In the genomic region with DNA sequence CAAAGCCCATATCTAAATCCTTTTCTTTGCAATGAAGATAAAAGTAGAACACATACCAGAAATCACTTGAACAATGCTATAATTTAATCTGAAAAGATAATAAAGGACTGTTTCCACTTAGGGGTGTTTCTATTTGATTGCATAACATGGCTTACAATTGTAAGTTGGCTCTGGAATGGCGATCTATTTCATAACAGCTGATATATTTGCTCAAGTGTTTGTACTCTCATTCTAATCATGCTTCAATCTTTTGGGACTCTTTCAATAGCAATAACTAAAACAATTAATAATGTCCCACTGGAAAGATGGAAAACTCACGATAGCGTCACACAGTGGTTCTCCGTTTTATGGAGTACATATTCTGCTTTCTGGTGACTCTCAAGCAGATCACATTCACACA, we compare ENCODE assay signal across 30 mouse cellular contexts.
DNase-seq lines count a peak whose midpoint lies in the region; ATAC-seq and TF ChIP-seq lines count a peak whose summit lies in the region.
"Had no signal": no experiment of that assay in that cellular context is flagged by ENCODE, and none has a peak within 500 bp of the region (broad histone marks: within the 10 kb centered on the region; RNA-seq: fewer than 3 reads in every experiment).

No protein-coding gene starts in this region.

- H3K9ac ChIP-seq in liver, adult 2 months (ENCODE audit: low read depth, low read length): no peak overlapping the region
- no peak overlapping the region for H3K9ac ChIP-seq in liver, embryonic 12.5 days
- H3K9ac ChIP-seq in lung, embryonic 16.5 days (ENCODE audit: low read length): no peak overlapping the region
- H3K9ac ChIP-seq: embryonic facial prominence, embryonic 13.5 days; forebrain, embryonic 12.5 days; forebrain, embryonic 15.5 days; heart, embryonic 13.5 days; hindbrain, embryonic 12.5 days; hindbrain, embryonic 15.5 days had no signal

- no peak for TF ChIP-seq POLR2A in liver, adult 2 months (IDR thresholded peaks at IDR 0.05; ENCODE audit: extremely low read depth, insufficient read depth, low read length)
- no peak for TF ChIP-seq POLR2A in lung, adult 2 months (IDR thresholded peaks at IDR 0.05; ENCODE audit: borderline replicate concordance, extremely low read depth, low read depth, low read length)

- H3K27me3 ChIP-seq in liver, adult 2 months (ENCODE audit: control insufficient read depth, insufficient read depth, low read length): no peaks in the 10 kb centered on the region
- H3K27me3 ChIP-seq in liver, embryonic 12.5 days (replicated peaks): no peaks in the 10 kb centered on the region
- H3K27me3 ChIP-seq in lung, embryonic 16.5 days (ENCODE audit: control insufficient read depth, insufficient read depth, low read depth, low read length): no peaks in the 10 kb centered on the region
- H3K27me3 ChIP-seq: CH12.LX; embryonic facial prominence, embryonic 13.5 days; forebrain, embryonic 12.5 days; forebrain, embryonic 15.5 days; heart, embryonic 13.5 days; hindbrain, embryonic 12.5 days; hindbrain, embryonic 15.5 days had no signal

- 52% methylated on average over 4 of the region's 4 CpGs for WGBS in liver, adult 2 months
- WGBS in liver, embryonic 12.5 days (ENCODE audit: insufficient replicate concordance): 77% methylated on average over 4 of the region's 4 CpGs
- 38% methylated on average over 4 of the region's 4 CpGs for WGBS in lung, embryonic 16.5 days
- 56% methylated on average over 4 of the region's 4 CpGs for WGBS in lung, adult 2 months

- no peaks in the 10 kb centered on the region; the same call in 1 of the 2 replicates for H3K4me1 ChIP-seq in liver, adult 2 months (ENCODE audit: control insufficient read depth, insufficient read depth, low read length)
- H3K4me1 ChIP-seq in liver, embryonic 12.5 days: no peaks in the 10 kb centered on the region
- peaks cover 3% of the 10 kb centered on the region; the same call in 1 of the 2 replicates for H3K4me1 ChIP-seq in lung, embryonic 16.5 days (replicated peaks; ENCODE audit: control insufficient read depth, insufficient read depth, low read length)
- H3K4me1 ChIP-seq in lung, adult 2 months (ENCODE audit: control insufficient read depth, insufficient read depth, low read length): no peaks in the 10 kb centered on the region; the same call in 1 of the 2 replicates
- H3K4me1 ChIP-seq: embryonic facial prominence, embryonic 10.5 days; embryonic facial prominence, embryonic 13.5 days; forebrain, embryonic 12.5 days; forebrain, embryonic 15.5 days; heart, embryonic 10.5 days; heart, embryonic 13.5 days; hindbrain, embryonic 12.5 days; hindbrain, embryonic 15.5 days had no signal

- H3K36me3 ChIP-seq in liver, adult 2 months (ENCODE audit: control insufficient read depth, insufficient read depth, low read length): no peaks in the 10 kb centered on the region
- H3K36me3 ChIP-seq in liver, embryonic 12.5 days: no peaks in the 10 kb centered on the region
- no peaks in the 10 kb centered on the region for H3K36me3 ChIP-seq in lung, embryonic 16.5 days (ENCODE audit: control insufficient read depth, insufficient read depth, low read length)
- H3K36me3 ChIP-seq: embryonic facial prominence, embryonic 10.5 days; embryonic facial prominence, embryonic 13.5 days; forebrain, embryonic 12.5 days; forebrain, embryonic 15.5 days; G1E; heart, embryonic 10.5 days; heart, embryonic 13.5 days; hindbrain, embryonic 12.5 days; hindbrain, embryonic 15.5 days had no signal

- no peak overlapping the region for H3K4me3 ChIP-seq in liver, adult 2 months (ENCODE audit: insufficient read depth, low read depth, low read length)
- no peak overlapping the region for H3K4me3 ChIP-seq in liver, embryonic 12.5 days
- H3K4me3 ChIP-seq in lung, embryonic 16.5 days (ENCODE audit: low read length): no peak overlapping the region
- H3K4me3 ChIP-seq in lung, adult 2 months (replicated peaks; ENCODE audit: extremely low read depth, low read depth, low read length): no peak overlapping the region
- H3K4me3 ChIP-seq: embryonic facial prominence, embryonic 10.5 days; embryonic facial prominence, embryonic 13.5 days; erythroblast, embryonic 14.5 days; forebrain, embryonic 12.5 days; forebrain, embryonic 15.5 days; heart, adult 2 months; heart, embryonic 10.5 days; heart, embryonic 13.5 days; hindbrain, embryonic 12.5 days; hindbrain, embryonic 15.5 days had no signal

- H3K4me2 ChIP-seq in liver, embryonic 12.5 days: no peak overlapping the region
- no peak overlapping the region for H3K4me2 ChIP-seq in lung, embryonic 16.5 days (ENCODE audit: low read depth, low read length)
- H3K4me2 ChIP-seq: embryonic facial prominence, embryonic 13.5 days; forebrain, embryonic 12.5 days; forebrain, embryonic 15.5 days; heart, embryonic 13.5 days; hindbrain, embryonic 12.5 days; hindbrain, embryonic 15.5 days had no signal

- no peak overlapping the region for H3K27ac ChIP-seq in liver, adult 2 months (replicated peaks; ENCODE audit: insufficient read depth, low read depth, low read length)
- H3K27ac ChIP-seq in liver, embryonic 12.5 days: no peak overlapping the region
- peak overlapping the region; percentile 55 for H3K27ac ChIP-seq in lung, embryonic 16.5 days (ENCODE audit: low read length)
- H3K27ac ChIP-seq: embryonic facial prominence, embryonic 10.5 days; embryonic facial prominence, embryonic 13.5 days; forebrain, embryonic 12.5 days; forebrain, embryonic 15.5 days; heart, adult 2 months; heart, embryonic 10.5 days; heart, embryonic 13.5 days; hindbrain, embryonic 12.5 days; hindbrain, embryonic 15.5 days had no signal

- no peak for ATAC-seq in liver, embryonic 12.5 days
- peak; percentile 66 for ATAC-seq in lung, embryonic 16.5 days (ENCODE audit: low read depth)
- ATAC-seq: forebrain, embryonic 15.5 days had no signal

- peak; percentile 31 for DNase-seq in liver, adult 2 months (ENCODE audit: extremely low read depth, low read depth, low spot score)
- DNase-seq in lung, adult 2 months: no peak
- DNase-seq in brain, adult 2 months (ENCODE audit: low read depth, low spot score): peak; percentile 6
- peak; percentile 4 for DNase-seq in skeletal muscle tissue, adult 2 months (ENCODE audit: low read depth, low spot score)
- no peak for DNase-seq in spleen, postnatal 14 days (ENCODE audit: low spot score in 2 of 2)
- DNase-seq: adrenal gland, adult 2 months; adrenal gland, postnatal 14 days; B cell, adult 2 months; cerebellum, adult 11-12 months; cerebellum, adult 8-10 months; cerebellum, postnatal 10 days; cerebellum, postnatal 36 days; embryo, embryonic 11 days; gastrocnemius, postnatal 10 days; gastrocnemius, postnatal 36 days; heart, adult 2 months; heart, postnatal 14 days had no signal

- no peak for TF ChIP-seq CTCF in liver, adult 2 months (IDR thresholded peaks at IDR 0.05; ENCODE audit: low read depth, low read length)
- no peak for TF ChIP-seq CTCF in lung, adult 2 months (IDR thresholded peaks at IDR 0.05; ENCODE audit: insufficient read depth, low read length)

- no peaks in the 10 kb centered on the region for H3K9me3 ChIP-seq in liver, embryonic 12.5 days (replicated peaks)
- no peaks in the 10 kb centered on the region for H3K9me3 ChIP-seq in lung, embryonic 16.5 days (ENCODE audit: control insufficient read depth, low read length)
- H3K9me3 ChIP-seq: embryonic facial prominence, embryonic 10.5 days; embryonic facial prominence, embryonic 13.5 days; forebrain, embryonic 12.5 days; forebrain, embryonic 15.5 days; G1E; heart, embryonic 10.5 days; heart, embryonic 13.5 days; hindbrain, embryonic 12.5 days; hindbrain, embryonic 15.5 days had no signal

- H3K79me2 ChIP-seq in liver, adult 2 months (ENCODE audit: control insufficient read depth, insufficient read depth, low read length): no peaks in the 10 kb centered on the region

Comparison
In these comparisons a context has a peak if more than half of its experiments do, and no peak if none do; other contexts are left out.
1. DNase-seq: peak in liver, adult 2 months (single experiment), brain, adult 2 months (single experiment) and skeletal muscle tissue, adult 2 months (single experiment); none in lung, adult 2 months (single experiment) and spleen, postnatal 14 days (0 of 2).